Mouse (Mus musculus): ENCODE measurements around the gene Trim37. TPM values are rescaled to one million over a fixed set of nuclear protein-coding genes. Genes with fewer than 3 reads are reported as not detected.

Gene Trim37
- polyA plus RNA-seq, 1 experiment from 2014 or later, result 81.8 TPM

GRCm38 (mm10) chr11:87125562-87125961, 1.3 kb upstream of the Trim37 start:
- Histone ChIP-seq H3K4me2 (replicated peaks) (peak overlapping the region; percentile 58), H3K4me3 (0 out of 2 replicates have a peak overlapping the region, but pooled peaks have one; percentile 84), H3K27ac (peak overlapping the region; percentile 96), H3K9me3 (replicated peaks) (no peaks in the 10 kb centered on the region), H3K9ac (no peak overlapping the region), H3K27me3 (no peaks in the 10 kb centered on the region), H3K36me3 (peaks cover 35% of the 10 kb centered on the region), H3K4me1 (peaks cover 15% of the 10 kb centered on the region)
- no peak for ATAC-seq (ENCODE audit: low FRiP score)
- WGBS, result 63% methylated on average over 4 of the region's 4 CpGs

DNA sequence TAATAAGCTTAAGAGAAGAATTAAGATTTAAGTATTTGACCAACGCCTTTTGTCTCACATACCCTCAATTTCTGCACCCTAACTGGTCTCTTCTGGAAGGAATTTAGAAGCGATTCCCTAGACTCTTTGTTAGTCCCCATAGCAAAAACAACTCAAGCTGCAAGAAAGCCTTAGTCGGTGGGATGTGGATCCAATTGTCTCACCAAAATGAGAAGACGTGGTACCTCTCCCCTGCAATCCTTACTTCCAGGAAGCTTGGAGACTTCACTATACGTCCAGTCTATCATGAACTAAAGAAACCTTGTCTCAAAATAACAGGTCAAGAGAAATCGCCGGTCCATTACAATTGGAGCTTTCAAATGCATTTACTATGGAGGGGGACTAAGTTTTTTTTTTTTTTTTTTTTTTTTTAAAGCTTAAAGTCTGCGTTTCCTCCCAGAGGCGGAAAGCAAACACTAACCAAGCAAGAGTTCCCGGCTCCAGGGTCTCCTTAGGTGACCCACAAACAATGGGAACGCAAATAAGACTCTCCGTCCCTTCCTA, 525 bp upstream of the Trim37 start:
- peaks cover 15% of the 10 kb centered on the region for H3K4me1 ChIP-seq
- ATAC-seq (ENCODE audit: low FRiP score), result no peak
- no peaks in the 10 kb centered on the region for H3K27me3 ChIP-seq
- no peaks in the 10 kb centered on the region for H3K9me3 ChIP-seq (replicated peaks)
- peak overlapping the region; percentile 88 for H3K9ac ChIP-seq
- peaks cover 27% of the 10 kb centered on the region for H3K36me3 ChIP-seq
- peak overlapping the region; percentile 84 for H3K4me3 ChIP-seq
- peak overlapping the region; percentile 58 for H3K4me2 ChIP-seq (replicated peaks)
- 2% methylated on average over 12 of the region's 12 CpGs for WGBS
- peak overlapping the region; percentile 96 for H3K27ac ChIP-seq

DNA sequence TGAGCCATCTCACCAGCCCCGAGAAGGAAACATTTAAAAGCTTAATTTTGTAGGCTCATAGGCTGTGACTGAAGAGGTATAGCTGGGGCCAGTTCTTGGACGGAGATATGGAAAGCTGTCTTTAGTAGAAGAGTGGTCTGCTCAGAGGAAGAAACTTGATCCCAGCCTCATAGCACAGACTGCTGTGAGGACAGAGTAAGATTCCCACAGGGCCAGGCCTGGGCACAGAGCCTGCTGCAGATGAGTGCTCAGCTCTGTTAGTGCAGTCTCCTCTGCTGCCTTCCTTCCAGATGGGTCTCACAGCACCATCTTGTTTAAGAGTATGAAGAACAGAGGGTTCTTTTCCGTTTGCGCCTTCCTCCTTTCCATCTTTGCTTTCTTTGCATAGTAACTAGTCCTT, 9.4 kb downstream of the Trim37 start:
- Histone ChIP-seq H3K27me3 (no peaks in the 10 kb centered on the region), H3K4me3 (no peak overlapping the region), H3K4me1 (no peaks in the 10 kb centered on the region), H3K9ac (no peak overlapping the region), H3K36me3 (peaks cover 21% of the 10 kb centered on the region; the same call in 1 of the 2 replicates), H3K27ac (no peak overlapping the region), H3K4me2 (replicated peaks) (no peak overlapping the region), H3K9me3 (replicated peaks) (no peaks in the 10 kb centered on the region)
- WGBS, result 86% methylated on average over 4 of the region's 4 CpGs
- no peak for ATAC-seq (ENCODE audit: low FRiP score)

DNA sequence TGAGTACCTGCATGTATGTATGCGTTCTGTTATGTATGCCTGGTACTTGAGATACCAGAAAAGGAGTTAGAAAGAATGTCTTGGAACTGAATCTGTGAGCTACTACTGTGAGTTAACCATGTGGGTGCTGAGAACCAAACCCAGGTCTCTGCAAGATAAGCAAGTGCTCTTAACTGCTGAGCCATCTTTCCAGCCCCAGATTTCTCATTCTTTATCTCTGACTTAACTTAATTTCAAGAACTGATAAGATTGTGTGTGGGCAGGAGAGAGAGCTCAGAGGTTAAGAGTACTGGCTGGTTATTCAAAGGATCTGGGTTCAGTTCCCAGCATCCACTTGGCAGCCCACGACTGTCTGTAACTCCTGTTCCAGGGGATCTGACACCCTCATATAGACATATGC, 31.1 kb downstream of the Trim37 start:
- Histone ChIP-seq H3K4me3 (no peak overlapping the region), H3K4me1 (no peaks in the 10 kb centered on the region), H3K9ac (no peak overlapping the region), H3K9me3 (replicated peaks) (no peaks in the 10 kb centered on the region), H3K27me3 (no peaks in the 10 kb centered on the region), H3K36me3 (peaks cover 28% of the 10 kb centered on the region), H3K27ac (no peak overlapping the region), H3K4me2 (replicated peaks) (no peak overlapping the region)
- WGBS, result 94% methylated on average over 2 of the region's 2 CpGs
- no peak for ATAC-seq (ENCODE audit: low FRiP score)

DNA sequence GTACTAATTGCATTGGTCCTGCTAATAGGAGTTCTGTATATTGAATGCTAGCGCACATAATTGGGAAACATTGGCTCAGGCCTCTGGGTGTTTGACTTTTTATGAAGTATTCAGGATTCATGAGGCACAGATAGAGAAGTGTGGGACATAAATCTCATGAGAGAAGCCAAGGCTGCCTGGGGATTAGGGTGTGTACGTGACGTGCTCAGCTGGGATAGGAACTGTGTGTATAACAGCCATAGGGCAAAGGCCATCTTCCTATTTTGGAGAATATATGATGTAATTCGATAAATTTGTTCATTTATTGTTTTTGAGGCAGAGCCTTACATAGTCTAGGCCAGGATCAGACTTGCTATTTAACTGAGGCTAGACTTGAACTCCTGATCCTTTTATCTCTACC, 35.8 kb downstream of the Trim37 start:
- no peak for ATAC-seq (ENCODE audit: low FRiP score)
- Histone ChIP-seq H3K4me3 (no peak overlapping the region), H3K4me2 (replicated peaks) (no peak overlapping the region), H3K36me3 (peaks cover 47% of the 10 kb centered on the region), H3K27ac (no peak overlapping the region), H3K27me3 (no peaks in the 10 kb centered on the region), H3K4me1 (no peaks in the 10 kb centered on the region), H3K9me3 (replicated peaks) (no peaks in the 10 kb centered on the region), H3K9ac (no peak overlapping the region)
- WGBS, result 96% methylated on average over 4 of the region's 4 CpGs

DNA sequence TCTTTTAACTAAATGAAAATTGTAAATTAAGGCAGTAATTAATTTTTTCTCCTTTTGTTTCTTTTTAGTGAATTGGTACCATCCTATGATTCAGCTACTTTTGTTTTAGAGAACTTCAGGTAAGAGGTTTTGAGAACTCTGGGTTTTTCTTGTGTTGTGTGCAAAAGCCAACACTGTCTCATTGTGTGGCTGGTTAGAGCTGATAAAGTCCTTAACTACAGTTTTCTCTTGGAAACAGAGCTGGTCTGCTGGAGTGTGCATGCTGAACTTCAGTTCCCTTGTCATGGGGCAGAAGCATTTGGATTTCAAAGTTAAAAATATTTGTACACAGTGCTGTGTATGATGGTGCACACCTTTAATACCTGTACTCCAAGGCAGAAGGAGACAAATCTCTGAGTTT, 36.9 kb downstream of the Trim37 start:
- no peak overlapping the region for H3K4me3 ChIP-seq
- H3K27ac ChIP-seq, result no peak overlapping the region
- no peaks in the 10 kb centered on the region for H3K27me3 ChIP-seq
- H3K4me2 ChIP-seq (replicated peaks), result no peak overlapping the region
- H3K9ac ChIP-seq, result no peak overlapping the region
- ATAC-seq (ENCODE audit: low FRiP score), result no peak
- peaks cover 58% of the 10 kb centered on the region for H3K36me3 ChIP-seq
- no peaks in the 10 kb centered on the region for H3K9me3 ChIP-seq (replicated peaks)
- H3K4me1 ChIP-seq, result no peaks in the 10 kb centered on the region

- no peak for ATAC-seq (ENCODE audit: low FRiP score)
- Histone ChIP-seq H3K9ac (no peak overlapping the region), H3K27ac (no peak overlapping the region), H3K4me2 (replicated peaks) (no peak overlapping the region), H3K4me3 (no peak overlapping the region), H3K36me3 (peaks cover 34% of the 10 kb centered on the region), H3K27me3 (no peaks in the 10 kb centered on the region), H3K4me1 (no peaks in the 10 kb centered on the region), H3K9me3 (replicated peaks) (no peaks in the 10 kb centered on the region)
- WGBS, result 93% methylated on average over 5 of the region's 5 CpGs
Observed at GRCm38 (mm10) chr11:87173625-87174024, 46.7 kb downstream of the Trim37 start.

GRCm38 (mm10) chr11:87175031-87175430, 48.2 kb downstream of the Trim37 start:
- no peaks in the 10 kb centered on the region for H3K9me3 ChIP-seq (replicated peaks)
- H3K4me3 ChIP-seq, result no peak overlapping the region
- no peak overlapping the region for H3K4me2 ChIP-seq (replicated peaks)
- no peaks in the 10 kb centered on the region for H3K27me3 ChIP-seq
- peaks cover 31% of the 10 kb centered on the region for H3K36me3 ChIP-seq
- H3K9ac ChIP-seq, result no peak overlapping the region
- ATAC-seq (ENCODE audit: low FRiP score), result no peak
- no peaks in the 10 kb centered on the region for H3K4me1 ChIP-seq
- no peak overlapping the region for H3K27ac ChIP-seq
- over 99% methylated on average over 4 of the region's 4 CpGs for WGBS

DNA sequence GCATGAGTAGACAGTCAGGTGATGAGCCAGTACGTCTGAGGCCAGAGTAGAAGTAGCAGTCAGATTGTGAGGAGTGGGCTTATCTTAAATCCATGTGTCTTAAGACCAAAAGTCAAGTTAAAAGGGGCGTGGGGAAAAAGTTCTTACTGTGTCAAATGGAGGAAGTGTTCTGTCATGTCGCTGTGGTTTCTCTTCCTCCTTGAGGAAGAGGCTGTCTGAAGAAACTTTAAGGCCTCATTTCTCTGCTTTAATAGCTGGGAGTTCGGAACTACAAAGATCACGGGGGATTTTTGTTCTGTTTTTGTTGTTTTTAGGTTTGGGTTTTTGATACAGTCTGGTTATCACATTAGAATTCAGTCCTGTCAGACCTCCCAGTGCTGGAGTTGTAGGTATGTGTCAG, 85.4 kb downstream of the Trim37 start:
- WGBS, result 85% methylated on average over 5 of the region's 5 CpGs
- H3K27me3 ChIP-seq, result no peaks in the 10 kb centered on the region
- no peaks in the 10 kb centered on the region for H3K9me3 ChIP-seq (replicated peaks)
- ATAC-seq (ENCODE audit: low FRiP score), result no peak
- peaks cover 30% of the 10 kb centered on the region for H3K36me3 ChIP-seq
- no peaks in the 10 kb centered on the region for H3K4me1 ChIP-seq
- no peak overlapping the region for H3K4me2 ChIP-seq (replicated peaks)
- H3K27ac ChIP-seq, result no peak overlapping the region
- no peak overlapping the region for H3K4me3 ChIP-seq
- no peak overlapping the region for H3K9ac ChIP-seq

GRCm38 (mm10) chr11:87222686-87223085, 95.8 kb downstream of the Trim37 start:
- H3K4me2 ChIP-seq (replicated peaks), result no peak overlapping the region
- no peak overlapping the region for H3K9ac ChIP-seq
- ATAC-seq (ENCODE audit: low FRiP score), result no peak
- no peaks in the 10 kb centered on the region for H3K9me3 ChIP-seq (replicated peaks)
- H3K36me3 ChIP-seq, result peaks cover 46% of the 10 kb centered on the region
- no peaks in the 10 kb centered on the region for H3K4me1 ChIP-seq
- H3K27me3 ChIP-seq, result no peaks in the 10 kb centered on the region
- WGBS, result 93% methylated on average over 3 of the region's 3 CpGs
- no peak overlapping the region for H3K27ac ChIP-seq
- H3K4me3 ChIP-seq, result no peak overlapping the region

DNA sequence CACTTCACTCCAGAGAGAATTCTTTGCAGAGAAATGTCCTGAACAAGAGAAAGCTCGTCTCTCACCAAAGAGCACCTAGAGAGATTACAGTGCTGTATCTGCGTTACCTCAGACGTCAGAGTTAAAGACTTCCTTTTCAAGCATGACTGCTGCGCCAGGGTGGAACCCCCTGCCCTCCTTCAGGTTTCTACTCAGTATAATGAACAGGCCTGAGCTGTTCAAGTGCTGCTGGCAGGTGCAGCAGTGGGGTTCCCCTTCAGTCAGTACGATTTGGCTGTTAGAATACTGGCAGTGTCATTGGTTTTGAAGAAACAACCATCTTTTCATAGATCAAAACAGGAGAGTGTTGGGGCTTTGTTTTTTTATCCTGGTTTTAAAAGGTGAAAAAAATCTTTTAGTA, 100.2 kb downstream of the Trim37 start:
- ATAC-seq (ENCODE audit: low FRiP score), result no peak
- WGBS, result 86% methylated on average over 5 of the region's 5 CpGs
- Histone ChIP-seq H3K4me3 (no peak overlapping the region), H3K9ac (no peak overlapping the region), H3K27me3 (no peaks in the 10 kb centered on the region), H3K4me2 (replicated peaks) (no peak overlapping the region), H3K36me3 (peaks cover 26% of the 10 kb centered on the region), H3K9me3 (replicated peaks) (no peaks in the 10 kb centered on the region), H3K4me1 (no peaks in the 10 kb centered on the region), H3K27ac (no peak overlapping the region)

DNA sequence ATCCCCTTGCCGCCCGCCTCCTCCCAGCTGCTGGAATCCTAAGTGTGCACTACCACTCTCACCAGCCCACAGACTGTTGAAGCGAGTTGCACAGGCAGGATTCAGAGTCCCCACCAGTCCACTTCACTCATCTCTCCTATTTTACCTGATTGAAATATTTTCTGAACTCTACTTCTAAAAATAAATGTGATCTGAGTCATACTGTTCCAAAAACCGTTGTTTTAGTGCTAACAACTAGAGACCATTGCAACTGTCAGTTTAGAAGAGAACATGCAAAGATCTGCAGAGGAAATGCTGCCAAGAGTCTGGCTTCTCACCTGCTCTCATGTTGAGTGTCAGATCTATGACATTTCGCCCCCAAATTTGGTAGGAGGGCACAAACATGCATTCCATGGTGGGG, 106.5 kb downstream of the Trim37 start:
- no peak for ATAC-seq (ENCODE audit: low FRiP score)
- H3K4me1 ChIP-seq, result no peaks in the 10 kb centered on the region
- no peaks in the 10 kb centered on the region for H3K9me3 ChIP-seq (replicated peaks)
- H3K9ac ChIP-seq, result no peak overlapping the region
- H3K36me3 ChIP-seq, result peaks cover 22% of the 10 kb centered on the region; the same call in 1 of the 2 replicates
- no peak overlapping the region for H3K4me2 ChIP-seq (replicated peaks)
- WGBS, result 89% methylated on average over 5 of the region's 5 CpGs
- no peak overlapping the region for H3K4me3 ChIP-seq
- no peaks in the 10 kb centered on the region for H3K27me3 ChIP-seq
- no peak overlapping the region for H3K27ac ChIP-seq

GRCm38 (mm10) chr11:87234743-87235485, 108.0 kb downstream of the Trim37 start:
- Histone ChIP-seq H3K4me3 (no peak overlapping the region), H3K36me3 (peaks cover 19% of the 10 kb centered on the region; the same call in 1 of the 2 replicates), H3K4me2 (replicated peaks) (no peak overlapping the region), H3K9ac (no peak overlapping the region), H3K27ac (no peak overlapping the region), H3K4me1 (no peaks in the 10 kb centered on the region), H3K9me3 (replicated peaks) (no peaks in the 10 kb centered on the region), H3K27me3 (no peaks in the 10 kb centered on the region)
- 92% methylated on average over 12 of the region's 12 CpGs for WGBS
- ATAC-seq (ENCODE audit: low FRiP score), result no peak
